Mouse (Mus musculus) gastrocnemius, postnatal 14 days (tissue): Measurements from ENCODE around the gene Trmo. TPM values are rescaled to one million over a fixed set of nuclear protein-coding genes. Genes with fewer than 3 reads are reported as not detected.

ENCODE experiments used
- DNase-seq: peaks from one replicate; pipeline ENCODE4 v3.0.0; 2021; ENCODE audit warnings: mixed read lengths
- intact Hi-C: fragments of 180-260 bp; cut with DNase I; formaldehyde crosslinking; loops from one replicate; pipeline ENCODE4 v1.15.1; 2025; ENCODE audit warnings: low total_unique reads
- total RNA-seq, 2 experiments: library from RNA; stranded (reverse); gene quantifications; 2 replicates each; pipeline ENCODE4 v1.2.3; 2021

Gene Trmo
- total RNA-seq, 2 experiments from 2014 or later = 3.0 to 3.1 TPM

DNA sequence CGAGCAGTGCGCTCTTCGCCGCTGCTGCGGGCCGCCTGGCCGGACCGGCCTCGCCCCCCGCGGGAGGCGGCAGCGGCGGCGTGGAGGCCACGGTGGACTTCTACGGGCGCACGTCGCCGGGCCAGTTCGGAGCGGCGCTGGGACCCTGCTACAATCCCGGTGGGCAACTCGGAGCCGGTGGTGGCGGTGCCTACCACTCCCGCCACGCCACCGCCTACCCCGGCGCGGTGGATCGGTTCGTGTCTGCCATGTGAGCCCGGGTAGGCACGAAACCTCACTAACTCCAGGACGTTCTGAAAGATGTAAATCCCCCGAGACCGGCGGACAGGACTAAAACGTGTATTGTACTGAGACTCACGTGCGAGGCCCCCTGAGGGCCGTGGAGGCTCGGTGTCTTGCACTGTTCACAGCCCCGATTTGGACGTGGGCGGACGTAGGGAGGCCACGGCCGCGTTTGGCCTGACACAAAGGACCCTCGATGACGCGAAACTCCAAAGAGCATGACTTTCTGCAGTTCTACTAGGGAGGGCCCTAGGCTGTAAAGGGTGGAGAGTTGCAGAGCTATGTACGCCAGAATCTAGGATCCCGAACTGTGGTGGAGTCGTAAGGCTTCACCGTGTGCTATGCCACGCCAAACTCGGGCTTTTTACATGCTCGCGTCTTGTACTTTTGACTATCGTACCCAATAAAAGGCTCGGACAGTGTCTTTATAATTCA lies 44.0 kb downstream of the Trmo start:
- DNase-seq = no peak
- intact Hi-C loops = loop anchor here (10.0 kb wide), 1 partner anchor 140 kb away; no protein-coding TSS in a partner anchor

DNA sequence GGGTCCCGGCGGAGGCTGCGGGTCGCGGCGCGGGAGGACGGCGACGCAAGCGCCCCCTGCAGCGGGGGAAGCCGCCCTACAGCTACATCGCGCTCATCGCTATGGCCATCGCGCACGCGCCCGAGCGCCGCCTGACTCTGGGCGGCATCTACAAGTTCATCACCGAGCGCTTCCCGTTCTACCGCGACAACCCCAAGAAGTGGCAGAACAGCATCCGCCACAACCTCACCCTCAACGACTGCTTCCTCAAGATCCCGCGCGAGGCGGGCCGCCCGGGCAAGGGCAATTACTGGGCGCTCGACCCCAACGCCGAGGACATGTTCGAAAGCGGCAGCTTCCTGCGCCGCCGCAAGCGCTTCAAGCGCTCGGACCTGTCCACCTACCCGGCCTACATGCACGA lies 44.9 kb downstream of the Trmo start:
- DNase-seq = no peak
- intact Hi-C loops = loop anchor here (10.0 kb wide), 1 partner anchor 139 kb away; no protein-coding TSS in a partner anchor

DNA sequence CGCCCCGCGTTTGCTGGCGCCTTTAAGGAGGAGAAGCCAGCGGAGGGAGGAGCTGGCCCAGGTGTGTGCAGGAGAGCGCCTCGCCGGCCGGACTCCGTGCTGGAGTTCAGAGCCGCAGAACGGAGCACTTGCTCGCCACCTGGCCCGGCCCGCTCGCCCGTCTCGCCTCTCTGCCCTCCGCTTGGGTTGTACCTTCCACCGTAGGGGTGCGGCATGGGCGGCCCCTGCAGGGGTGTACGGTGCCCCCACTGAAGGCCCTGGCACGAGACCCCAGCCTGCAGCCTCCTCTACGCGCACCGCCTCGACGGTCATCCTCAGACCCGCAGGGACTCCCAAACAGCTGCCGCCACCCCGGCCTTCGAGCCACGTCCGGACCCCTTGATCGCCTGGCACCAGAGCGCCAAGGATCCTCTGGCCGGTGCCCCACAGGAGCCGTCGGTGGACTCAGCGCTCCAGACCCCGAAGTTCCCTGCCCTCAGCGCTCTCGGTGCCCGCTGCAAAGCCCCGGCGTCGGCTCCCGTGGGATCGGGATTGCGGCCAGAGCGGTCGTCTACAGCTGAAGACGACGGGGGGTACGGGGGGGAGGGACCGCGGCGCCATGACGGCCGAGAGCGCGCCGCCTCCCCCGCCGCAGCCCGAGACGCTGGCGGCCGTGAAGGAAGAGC lies 45.5 kb downstream of the Trmo start, which contains the start of gene Foxe1:
TSS of gene Foxe1 (plus strand) at position 14 of the 665 bp plus-strand sequence.
- intact Hi-C loops = loop anchor here (10.0 kb wide), 1 partner anchor 139 kb away; no protein-coding TSS in a partner anchor
- DNase-seq = no peak

GRCm38 (mm10) chr4:46342711-46343286 lies 46.4 kb downstream of the Trmo start:
- intact Hi-C loops = loop anchor here (10.0 kb wide), 1 partner anchor 138 kb away; no protein-coding TSS in a partner anchor

GRCm38 (mm10) chr4:46341831-46342680 lies 47.2 kb downstream of the Trmo start:
- intact Hi-C loops = loop anchor here (10.0 kb wide), 1 partner anchor 137 kb away; no protein-coding TSS in a partner anchor
- no peak for DNase-seq

More at GRCm38 (mm10) chr4:46342711-46343286, 46.4 kb downstream of the Trmo start:
- no peak for DNase-seq

DNA sequence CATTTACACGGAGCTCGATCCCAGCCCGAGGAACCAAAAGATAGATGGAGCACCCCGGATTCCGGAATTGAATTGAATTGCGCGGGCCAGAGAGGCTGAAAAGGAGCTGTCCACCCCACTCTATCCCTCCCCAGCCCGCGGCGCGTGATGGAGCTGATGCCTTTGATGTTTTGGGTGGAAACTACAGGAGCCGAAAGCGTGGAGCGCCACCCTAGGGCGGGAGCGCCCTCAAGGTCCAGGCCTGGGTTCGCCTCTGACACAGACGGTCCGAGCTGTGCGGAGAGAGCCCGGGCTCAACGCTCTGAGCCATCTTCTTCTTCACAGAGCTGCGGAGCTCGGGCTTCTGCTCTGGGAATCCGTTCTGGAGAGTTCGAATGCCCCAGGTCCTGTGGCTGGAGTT lies 49.7 kb downstream of the Trmo start:
- intact Hi-C loops = no loop called here

DNA sequence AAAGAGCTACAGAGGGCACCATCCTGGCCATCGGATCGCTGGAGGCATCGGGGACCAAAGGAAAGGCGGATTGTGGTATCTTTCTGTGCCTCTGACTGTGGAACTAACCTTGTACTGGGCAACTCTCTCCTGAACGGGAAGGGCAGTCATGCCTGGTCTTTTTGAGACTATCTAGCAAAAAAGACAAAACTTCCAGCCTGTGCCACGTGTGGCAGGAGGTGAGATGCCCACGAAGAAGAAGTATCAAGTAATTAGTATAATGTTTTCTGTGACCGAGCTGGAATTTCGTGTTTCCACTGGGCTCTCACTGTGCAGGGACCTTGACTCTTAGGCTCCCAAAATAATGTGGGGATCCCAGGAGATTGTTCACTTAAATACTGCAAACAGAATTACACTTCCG lies 50.2 kb downstream of the Trmo start:
- DNase-seq = no peak
- intact Hi-C loops = no loop called here

More for the DNA sequence above, 49.7 kb downstream of the Trmo start:
- DNase-seq = peak; percentile 27

DNA sequence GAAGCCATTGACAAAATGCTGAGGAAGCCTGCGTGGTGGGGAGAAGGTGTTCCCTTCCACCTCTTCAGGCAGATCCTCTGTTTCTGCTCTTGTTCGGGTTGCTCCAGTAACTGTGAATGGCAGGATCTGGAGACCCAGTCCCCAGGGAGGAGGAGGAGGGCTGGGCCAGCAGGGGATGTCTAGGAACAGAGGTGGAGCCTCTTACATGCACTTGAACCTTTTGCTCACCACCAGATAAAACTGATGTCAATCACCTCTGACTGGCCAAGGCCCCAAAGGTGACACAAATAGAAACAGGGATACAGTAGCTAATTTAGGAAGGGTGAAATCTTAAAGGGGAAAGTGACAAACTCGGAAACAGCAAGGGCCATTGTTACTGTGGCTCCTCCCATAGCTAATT lies 51.2 kb downstream of the Trmo start:
- intact Hi-C loops = no loop called here
- no peak for DNase-seq

GRCm38 (mm10) chr4:46335846-46336245 lies 53.4 kb downstream of the Trmo start:
- no peak for DNase-seq
- intact Hi-C loops = no loop called here

GRCm38 (mm10) chr4:46328906-46329305 lies 60.3 kb downstream of the Trmo start:
- intact Hi-C loops = no loop called here
- no peak for DNase-seq

Other genes starting within 250 kb of the Trmo start
- gene Xpa, start 193.1 kb downstream of the Trmo start, total RNA-seq = 1 to 10 TPM; 7.5 to 7.8 TPM
- gene Foxe1, start 45.8 kb downstream of the Trmo start, total RNA-seq = not detected
- not detected for gene Hemgn, start 24.1 kb upstream of the Trmo start, total RNA-seq
- 10 to 100 TPM; 69.9 to 78.8 TPM for gene Anp32b, start 61.5 kb upstream of the Trmo start, total RNA-seq
- 10 to 100 TPM; 23.6 to 29.1 TPM for gene Nans, start 99.8 kb upstream of the Trmo start, total RNA-seq
- gene Trim14, start 146.7 kb upstream of the Trmo start, total RNA-seq = under 1 TPM; 0.66 to 0.93 TPM
- gene Coro2a, start 212.8 kb upstream of the Trmo start, total RNA-seq = under 1 TPM; 0.27 to 0.66 TPM